Mouse (Mus musculus): ENCODE data around the gene Trim72. TPM values are rescaled to one million over a fixed set of nuclear protein-coding genes. Genes with fewer than 3 reads are reported as not detected.

Gene Trim72
- polyA plus RNA-seq, 1 experiment from 2014 or later, result not detected

GRCm38 (mm10) chr7:128056917-128057444 is 53.2 kb downstream of the Trim72 start:
- no peak overlapping the region for H3K4me2 ChIP-seq
- H3K9me3 ChIP-seq (ENCODE audit: control insufficient read depth, low read length), result no peaks in the 10 kb centered on the region
- DNase-seq (ENCODE audit: low spot score) (no peak), ATAC-seq (replicated peaks; ENCODE audit: low FRiP score) (no peak)
- no peaks in the 10 kb centered on the region for H3K36me3 ChIP-seq (ENCODE audit: control insufficient read depth, insufficient read depth, low read length)
- H3K9ac ChIP-seq (ENCODE audit: low read depth, low read length), result no peak overlapping the region
- H3K27ac ChIP-seq (ENCODE audit: low read depth, low read length), result no peak overlapping the region
- 47% methylated on average over 3 of the region's 3 CpGs for WGBS
- H3K27me3 ChIP-seq (replicated peaks; ENCODE audit: control insufficient read depth, insufficient read depth, low read length), result no peaks in the 10 kb centered on the region
- H3K4me1 ChIP-seq (replicated peaks; ENCODE audit: control insufficient read depth, insufficient read depth, low read length), result no peaks in the 10 kb centered on the region
- H3K4me3 ChIP-seq (ENCODE audit: low read depth, low read length), result no peak overlapping the region

- DNase-seq (ENCODE audit: low spot score) (no peak), ATAC-seq (replicated peaks; ENCODE audit: low FRiP score) (no peak)
- H3K4me1 ChIP-seq (replicated peaks; ENCODE audit: control insufficient read depth, insufficient read depth, low read length), result no peaks in the 10 kb centered on the region
- no peaks in the 10 kb centered on the region for H3K27me3 ChIP-seq (replicated peaks; ENCODE audit: control insufficient read depth, insufficient read depth, low read length)
- no peaks in the 10 kb centered on the region for H3K36me3 ChIP-seq (ENCODE audit: control insufficient read depth, insufficient read depth, low read length)
- H3K9ac ChIP-seq (ENCODE audit: low read depth, low read length), result no peak overlapping the region
- H3K27ac ChIP-seq (ENCODE audit: low read depth, low read length), result no peak overlapping the region
- WGBS, result 73% methylated on average over 8 of the region's 8 CpGs
- no peaks in the 10 kb centered on the region for H3K9me3 ChIP-seq (ENCODE audit: control insufficient read depth, low read length)
- no peak overlapping the region for H3K4me3 ChIP-seq (ENCODE audit: low read depth, low read length)
- no peak overlapping the region for H3K4me2 ChIP-seq
Observed at GRCm38 (mm10) chr7:128057860-128058259, 54.1 kb downstream of the Trim72 start.

- H3K4me2 ChIP-seq, result no peak overlapping the region
- no peaks in the 10 kb centered on the region for H3K27me3 ChIP-seq (replicated peaks; ENCODE audit: control insufficient read depth, insufficient read depth, low read length)
- no peaks in the 10 kb centered on the region for H3K9me3 ChIP-seq (ENCODE audit: control insufficient read depth, low read length)
- no peaks in the 10 kb centered on the region for H3K36me3 ChIP-seq (ENCODE audit: control insufficient read depth, insufficient read depth, low read length)
- H3K4me1 ChIP-seq (replicated peaks; ENCODE audit: control insufficient read depth, insufficient read depth, low read length), result no peaks in the 10 kb centered on the region
- H3K27ac ChIP-seq (ENCODE audit: low read depth, low read length), result no peak overlapping the region
- ATAC-seq (replicated peaks; ENCODE audit: low FRiP score) (no peak), DNase-seq (ENCODE audit: low spot score) (no peak)
- no peak overlapping the region for H3K9ac ChIP-seq (ENCODE audit: low read depth, low read length)
- H3K4me3 ChIP-seq (ENCODE audit: low read depth, low read length), result no peak overlapping the region
- 51% methylated on average over 7 of the region's 7 CpGs for WGBS
Observed at GRCm38 (mm10) chr7:128058576-128058975, 54.8 kb downstream of the Trim72 start.

- H3K4me1 ChIP-seq (replicated peaks; ENCODE audit: control insufficient read depth, insufficient read depth, low read length), result no peaks in the 10 kb centered on the region
- ATAC-seq (replicated peaks; ENCODE audit: low FRiP score) (no peak), DNase-seq (ENCODE audit: low spot score) (no peak)
- H3K9me3 ChIP-seq (ENCODE audit: control insufficient read depth, low read length), result no peaks in the 10 kb centered on the region
- H3K4me3 ChIP-seq (ENCODE audit: low read depth, low read length), result no peak overlapping the region
- no peak overlapping the region for H3K4me2 ChIP-seq
- H3K27ac ChIP-seq (ENCODE audit: low read depth, low read length), result no peak overlapping the region
- no peaks in the 10 kb centered on the region for H3K36me3 ChIP-seq (ENCODE audit: control insufficient read depth, insufficient read depth, low read length)
- WGBS, result 56% methylated on average over 4 of the region's 4 CpGs
- no peaks in the 10 kb centered on the region for H3K27me3 ChIP-seq (replicated peaks; ENCODE audit: control insufficient read depth, insufficient read depth, low read length)
- no peak overlapping the region for H3K9ac ChIP-seq (ENCODE audit: low read depth, low read length)
Observed at GRCm38 (mm10) chr7:128059091-128059490, 55.3 kb downstream of the Trim72 start.

Other genes with a start within 250 kb of the Trim72 start
- 22.0 and 23.7 TPM in 2 replicates for gene Orai3, start 234.1 kb upstream of the Trim72 start, polyA plus RNA-seq (2014; fragmentation: Nextera tagmentation; extraction: Ambion mirVana)
- gene Setd1a, start 227.3 kb upstream of the Trim72 start, polyA plus RNA-seq (2014; fragmentation: Nextera tagmentation; extraction: Ambion mirVana), result 24.2 and 26.0 TPM in 2 replicates
- gene Gm49388, start 218.3 kb upstream of the Trim72 start, polyA plus RNA-seq (2014; fragmentation: Nextera tagmentation; extraction: Ambion mirVana), result not detected in 2 replicates
- 31.4 and 32.4 TPM in 2 replicates for gene Hsd3b7, start 203.3 kb upstream of the Trim72 start, polyA plus RNA-seq (2014; fragmentation: Nextera tagmentation; extraction: Ambion mirVana)
- gene Stx4a, start 179.7 kb upstream of the Trim72 start, polyA plus RNA-seq (2014; fragmentation: Nextera tagmentation; extraction: Ambion mirVana), result 16.1 and 19.4 TPM in 2 replicates
- 1.5 and 1.9 TPM in 2 replicates for gene Stx1b, start 179.4 kb upstream of the Trim72 start, polyA plus RNA-seq (2014; fragmentation: Nextera tagmentation; extraction: Ambion mirVana)
- gene Zfp646, start 127.7 kb upstream of the Trim72 start, polyA plus RNA-seq (2014; fragmentation: Nextera tagmentation; extraction: Ambion mirVana), result 15.1 and 15.8 TPM in 2 replicates
- 15.2 and 15.9 TPM in 2 replicates for gene Zfp668, start 127.1 kb upstream of the Trim72 start, polyA plus RNA-seq (2014; fragmentation: Nextera tagmentation; extraction: Ambion mirVana)
- gene Prss53, start 113.0 kb upstream of the Trim72 start, polyA plus RNA-seq (2014; fragmentation: Nextera tagmentation; extraction: Ambion mirVana), result 0.40 and 0.48 TPM in 2 replicates
- 0.08 TPM in 1 of 2 replicates, not detected in the other for gene Gm21974, start 108.5 kb upstream of the Trim72 start, polyA plus RNA-seq (2014; fragmentation: Nextera tagmentation; extraction: Ambion mirVana)
- gene Vkorc1, start 108.3 kb upstream of the Trim72 start, polyA plus RNA-seq (2014; fragmentation: Nextera tagmentation; extraction: Ambion mirVana), result 108 and 110 TPM in 2 replicates
- 126 and 132 TPM in 2 replicates for gene Bckdk, start 99.9 kb upstream of the Trim72 start, polyA plus RNA-seq (2014; fragmentation: Nextera tagmentation; extraction: Ambion mirVana)
- gene Kat8, start 91.4 kb upstream of the Trim72 start, polyA plus RNA-seq (2014; fragmentation: Nextera tagmentation; extraction: Ambion mirVana), result 44.2 and 47.0 TPM in 2 replicates
- 3.4 and 6.3 TPM in 2 replicates for gene Prss8, start 73.8 kb upstream of the Trim72 start, polyA plus RNA-seq (2014; fragmentation: Nextera tagmentation; extraction: Ambion mirVana)
- 7.9 and 9.4 TPM in 2 replicates for gene Prss36, start 57.2 kb upstream of the Trim72 start, polyA plus RNA-seq (2014; fragmentation: Nextera tagmentation; extraction: Ambion mirVana)
- 28.1 and 34.4 TPM in 2 replicates for gene Fus, start 36.5 kb upstream of the Trim72 start, polyA plus RNA-seq (2014; fragmentation: Nextera tagmentation; extraction: Ambion mirVana)
- 46.3 and 51.1 TPM in 2 replicates for gene Pycard, start 10.1 kb upstream of the Trim72 start, polyA plus RNA-seq (2014; fragmentation: Nextera tagmentation; extraction: Ambion mirVana)
- gene Itgam, start 58.7 kb downstream of the Trim72 start, polyA plus RNA-seq (2014; fragmentation: Nextera tagmentation; extraction: Ambion mirVana), result 1.8 and 1.9 TPM in 2 replicates
- gene Gm49368, start 58.7 kb downstream of the Trim72 start, polyA plus RNA-seq (2014; fragmentation: Nextera tagmentation; extraction: Ambion mirVana), result not detected in 2 replicates
- 0.12 and 0.18 TPM in 2 replicates for gene Itgax, start 125.6 kb downstream of the Trim72 start, polyA plus RNA-seq (2014; fragmentation: Nextera tagmentation; extraction: Ambion mirVana)
- gene Itgad, start 150.4 kb downstream of the Trim72 start, polyA plus RNA-seq (2014; fragmentation: Nextera tagmentation; extraction: Ambion mirVana), result not detected in 2 replicates
- gene Cox6a2, start 202.4 kb downstream of the Trim72 start, polyA plus RNA-seq (2014; fragmentation: Nextera tagmentation; extraction: Ambion mirVana), result 2.3 and 6.3 TPM in 2 replicates
- 15.1 and 15.8 TPM in 2 replicates for gene Armc5, start 233.4 kb downstream of the Trim72 start, polyA plus RNA-seq (2014; fragmentation: Nextera tagmentation; extraction: Ambion mirVana)
- gene 9130023H24Rik, start 234.1 kb downstream of the Trim72 start, polyA plus RNA-seq (2014; fragmentation: Nextera tagmentation; extraction: Ambion mirVana), result 3.8 and 4.5 TPM in 2 replicates
- gene Tgfb1i1, start 242.9 kb downstream of the Trim72 start, polyA plus RNA-seq (2014; fragmentation: Nextera tagmentation; extraction: Ambion mirVana), result 35.3 and 38.2 TPM in 2 replicates

Data from liver, embryonic 11.5 days (tissue).